Mouse (Mus musculus): ENCODE measurements around the gene Tox3.

- TF ChIP-seq CTCF (IDR thresholded peaks at IDR 0.05; ENCODE audit: low read depth) (no peak), EP300 (IDR thresholded peaks at IDR 0.05; ENCODE audit: low read depth) (no peak)
These were observed 138.8 kb downstream of the Tox3 start for GRCm38 (mm10) chr8:90209105-90210037.
